Mouse (Mus musculus): ENCODE results near the gene H2-T3. TPM values are rescaled to one million over a fixed set of nuclear protein-coding genes. Genes with fewer than 3 reads are reported as not detected.

The H2-T3 gene
- total RNA-seq, 2 experiments from 2014 or later: 0.37 TPM; not detected in 1

Other genes with a start within 250 kb of the H2-T3 start
- 10 to 100 TPM; 69.4 to 71.6 TPM for gene Abcf1, start 220.5 kb downstream of the H2-T3 start, total RNA-seq (2021)
- gene Gnl1, start 210.4 kb downstream of the H2-T3 start, total RNA-seq (2021): 100 to 1,000 TPM; 195 to 197 TPM
- gene Prr3, start 210.1 kb downstream of the H2-T3 start, total RNA-seq (2021): 10 to 100 TPM; 36.6 to 37.5 TPM
- 1 to 10 TPM; 1.5 to 2.2 TPM for gene H2-T24, start 169.7 kb downstream of the H2-T3 start, total RNA-seq (2021)
- gene H2-T23, start 157.4 kb downstream of the H2-T3 start, total RNA-seq (2021): 10 to 100 TPM; 15.6 to 19.9 TPM
- 10 to 100 TPM; 18.5 to 20.8 TPM for gene H2-T22, start 147.5 kb downstream of the H2-T3 start, total RNA-seq (2021)
- not detected for gene Gm6034, start 147.3 kb downstream of the H2-T3 start, total RNA-seq (2021)
- gene Gm11127, start 131.9 kb downstream of the H2-T3 start, total RNA-seq (2021): 1 to 10 TPM; 1.4 TPM
- not detected for gene Gm19684, start 68.6 kb downstream of the H2-T3 start, total RNA-seq (2021)
- gene Gm7030, start 60.9 kb downstream of the H2-T3 start, total RNA-seq (2021): not detected
- not detected for gene Gm8909, start 21.8 kb downstream of the H2-T3 start, total RNA-seq (2021)
- 10 to 100 TPM; 39.3 to 43.6 TPM for gene Rpp21, start 67.8 kb upstream of the H2-T3 start, total RNA-seq (2021)
- gene Trim39, start 82.0 kb upstream of the H2-T3 start, total RNA-seq (2021): 10 to 100 TPM; 22.9 to 25.7 TPM
- not detected for gene H2-M10.2, start 96.2 kb upstream of the H2-T3 start, total RNA-seq (2021)
- gene H2-M10.1, start 135.9 kb upstream of the H2-T3 start, total RNA-seq (2021): not detected
- gene H2-M10.3, start 178.1 kb upstream of the H2-T3 start, total RNA-seq (2021): not detected

All from left cerebral cortex, adult 18-20 months (tissue).